Mouse (Mus musculus): ENCODE measurements at regions not wholly inside any gene's neighbourhood (a gene's known extent, or its start where the extent isn't known, plus 50 kb on each side); places are given as distances from the start of the nearest gene placed in this dataset.

DNA sequence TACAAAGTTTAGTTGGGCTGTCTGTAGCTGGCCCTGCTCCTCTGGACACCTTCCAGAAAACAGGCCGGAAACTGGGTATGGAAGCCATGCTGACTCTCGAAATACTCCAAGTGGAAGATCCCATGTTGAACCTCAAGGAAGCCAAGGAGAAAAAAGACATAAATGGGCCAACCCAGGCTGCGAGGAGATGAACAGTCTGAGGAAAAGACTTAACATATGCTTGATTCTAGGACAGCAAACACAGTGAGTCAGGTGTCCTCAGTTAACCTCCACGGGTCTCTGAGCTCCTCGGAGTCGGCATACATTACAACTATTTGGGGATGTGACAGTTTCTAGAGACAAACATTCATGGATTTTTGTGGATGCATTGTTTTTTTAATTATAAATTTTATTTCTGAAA, 60.0 kb upstream of the Msi2 start:
- no peak for TF ChIP-seq POLR2A (IDR thresholded peaks at IDR 0.05; ENCODE audit: low read depth, low read length)
- no peak for TF ChIP-seq CTCF (IDR thresholded peaks at IDR 0.05; ENCODE audit: borderline replicate concordance, insufficient read depth, low read length)
- H3K4me3 ChIP-seq (ENCODE audit: insufficient read depth, low read length) = no peak overlapping the region
- H3K4me1 ChIP-seq (ENCODE audit: control insufficient read depth, insufficient read depth, low read length) = no peaks in the 10 kb centered on the region; the same call in 1 of the 2 replicates
- H3K27ac ChIP-seq (ENCODE audit: insufficient read depth, low read length) = no peak overlapping the region

- H3K4me3 ChIP-seq (ENCODE audit: insufficient read depth, low read length) = no peak overlapping the region
- TF ChIP-seq POLR2A (IDR thresholded peaks at IDR 0.05; ENCODE audit: low read depth, low read length) (no peak), CTCF (IDR thresholded peaks at IDR 0.05; ENCODE audit: borderline replicate concordance, insufficient read depth, low read length) (no peak)
- no peaks in the 10 kb centered on the region; the same call in 1 of the 2 replicates for H3K4me1 ChIP-seq (ENCODE audit: control insufficient read depth, insufficient read depth, low read length)
- no peak overlapping the region for H3K27ac ChIP-seq (ENCODE audit: insufficient read depth, low read length)
These were observed 56.2 kb upstream of the Msi2 start for GRCm38 (mm10) chr11:88774401-88774931.

DNA sequence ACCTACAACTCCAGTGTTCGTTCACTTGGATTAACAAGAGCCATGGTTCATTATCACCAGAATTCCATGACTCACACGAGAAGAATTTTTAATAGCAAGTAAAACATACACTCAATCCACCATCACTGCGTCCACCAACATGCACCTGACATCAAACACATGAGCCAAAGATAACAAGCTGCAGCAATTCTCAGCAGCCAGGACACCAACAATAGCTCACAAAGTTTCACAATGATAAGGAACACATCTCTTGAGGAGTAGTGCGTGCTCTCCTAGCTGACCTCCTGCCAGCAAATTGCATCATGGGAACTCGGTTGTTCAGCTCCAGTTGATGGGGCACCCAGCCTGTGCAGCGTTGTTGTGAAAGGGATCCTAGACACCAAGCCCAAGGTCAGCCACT, 55.6 kb upstream of the Msi2 start:
- no peak overlapping the region for H3K4me3 ChIP-seq (ENCODE audit: insufficient read depth, low read length)

GRCm38 (mm10) chr11:88770405-88770804, 52.1 kb upstream of the Msi2 start:
- TF ChIP-seq CTCF (IDR thresholded peaks at IDR 0.05; ENCODE audit: borderline replicate concordance, insufficient read depth, low read length) (no peak), POLR2A (IDR thresholded peaks at IDR 0.05; ENCODE audit: low read depth, low read length) (no peak)
- Histone ChIP-seq H3K4me3 (ENCODE audit: insufficient read depth, low read length) (no peak overlapping the region), H3K27ac (ENCODE audit: insufficient read depth, low read length) (0 out of 2 replicates have a peak overlapping the region, but pooled peaks have one; percentile 41), H3K4me1 (ENCODE audit: control insufficient read depth, insufficient read depth, low read length) (no peaks in the 10 kb centered on the region; the same call in 1 of the 2 replicates)

More for the DNA sequence above, 55.6 kb upstream of the Msi2 start:
- TF ChIP-seq POLR2A (IDR thresholded peaks at IDR 0.05; ENCODE audit: low read depth, low read length) (no peak), CTCF (IDR thresholded peaks at IDR 0.05; ENCODE audit: borderline replicate concordance, insufficient read depth, low read length) (no peak)
- no peak overlapping the region for H3K27ac ChIP-seq (ENCODE audit: insufficient read depth, low read length)
- H3K4me1 ChIP-seq (ENCODE audit: control insufficient read depth, insufficient read depth, low read length) = no peaks in the 10 kb centered on the region; the same call in 1 of the 2 replicates
